Mouse (Mus musculus): ENCODE measurements at regions not wholly inside any gene's neighbourhood (a gene's known extent, or its start where the extent isn't known, plus 50 kb on each side); places are given as distances from the start of the nearest gene placed in this dataset.

DNA sequence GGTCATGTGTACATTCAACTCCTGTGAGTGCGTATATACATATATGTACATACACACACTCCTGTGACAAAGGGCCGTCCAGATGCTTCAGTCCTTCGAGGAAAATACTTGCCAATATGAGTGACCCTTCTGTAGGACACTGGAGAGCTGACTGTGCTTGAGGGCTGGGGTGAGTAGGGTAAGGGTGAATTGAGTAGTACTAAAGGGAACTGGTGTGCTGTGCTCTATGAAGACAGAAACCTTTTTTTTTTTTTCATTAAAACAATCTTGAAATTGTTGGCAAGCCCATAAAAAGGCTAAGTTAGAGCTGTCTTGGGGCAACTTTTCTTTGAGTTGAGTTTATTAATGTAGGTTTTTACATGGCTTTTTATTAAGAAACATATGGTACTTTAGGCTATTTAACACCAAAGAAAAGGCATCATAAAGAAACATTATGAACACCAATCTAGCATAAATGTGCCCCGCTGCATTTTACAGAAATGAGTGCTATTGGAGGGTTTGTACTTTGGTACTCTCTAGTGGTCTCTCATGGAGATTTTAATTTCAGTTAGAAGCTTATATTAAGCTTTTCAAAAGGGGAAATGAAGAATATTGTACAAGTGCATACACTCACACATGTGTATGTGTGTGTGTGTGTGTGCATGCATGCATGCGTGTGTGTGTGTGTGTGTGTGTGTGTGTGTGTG is 718.5 kb upstream of the 2610301B20Rik start:
- TF ChIP-seq CEBPB (IDR thresholded peaks at IDR 0.05; ENCODE audit: low read depth) (no peak), MAX (IDR thresholded peaks at IDR 0.05) (no peak), CTCF (IDR thresholded peaks at IDR 0.05; ENCODE audit: control insufficient read depth, insufficient read depth, insufficient read length) (no peak), FOSL1 (IDR thresholded peaks at IDR 0.05; ENCODE audit: insufficient read depth, low read length, poor library complexity, severe bottlenecking) (no peak), USF1 (IDR thresholded peaks at IDR 0.05; ENCODE audit: low read depth) (no peak), MYOD1 (IDR thresholded peaks at IDR 0.05; ENCODE audit: control insufficient read depth, insufficient read length, low read depth) (no peak), MYOG (IDR thresholded peaks at IDR 0.05; ENCODE audit: control insufficient read depth, extremely low read depth, insufficient read length) (no peak)

DNA sequence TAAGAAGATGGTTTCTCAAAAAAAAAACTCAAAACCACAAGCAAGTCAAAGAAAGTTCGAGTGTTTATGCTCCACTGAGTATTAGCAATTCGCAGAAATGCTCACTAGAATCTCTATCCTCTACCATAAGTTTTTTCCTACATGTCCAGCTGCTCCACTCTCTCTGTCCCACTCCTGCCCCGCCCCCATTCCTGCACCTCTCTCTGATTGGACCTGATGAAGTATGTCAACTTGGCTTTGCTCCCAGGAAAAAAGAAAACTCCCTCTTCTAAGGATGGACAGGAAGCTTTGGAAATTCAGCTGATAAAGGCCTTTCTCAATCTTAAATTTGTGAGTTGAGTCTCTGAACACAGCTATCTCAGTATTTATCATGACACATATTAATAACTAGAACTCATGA is 684.4 kb upstream of the 2610301B20Rik start:
- Histone ChIP-seq H3K36me3 (ENCODE audit: control insufficient read depth, insufficient read depth) (no peaks in the 10 kb centered on the region), H3ac (ENCODE audit: control insufficient read depth, insufficient read length, low read depth) (no peak overlapping the region), H3K79me3 (ENCODE audit: low read depth) (no peaks in the 10 kb centered on the region), H3K79me2 (ENCODE audit: control insufficient read depth, insufficient read depth) (no peaks in the 10 kb centered on the region), H3K27me3 (ENCODE audit: control insufficient read depth, insufficient read depth, insufficient read length) (no peaks in the 10 kb centered on the region), H3K4me3 (ENCODE audit: insufficient read depth, poor library complexity, severe bottlenecking) (no peak overlapping the region)
- no peak for TF ChIP-seq CEBPB (IDR thresholded peaks at IDR 0.05; ENCODE audit: low read depth)
- no peak for TF ChIP-seq MYOG (IDR thresholded peaks at IDR 0.05; ENCODE audit: control insufficient read depth, extremely low read depth, insufficient read length)
- no peak for TF ChIP-seq MAX (IDR thresholded peaks at IDR 0.05)
- TF ChIP-seq FOSL1 (IDR thresholded peaks at IDR 0.05; ENCODE audit: insufficient read depth, low read length, poor library complexity, severe bottlenecking): no peak
- TF ChIP-seq USF1 (IDR thresholded peaks at IDR 0.05; ENCODE audit: low read depth): no peak
- TF ChIP-seq CTCF (IDR thresholded peaks at IDR 0.05; ENCODE audit: control insufficient read depth, insufficient read depth, insufficient read length): no peak
- TF ChIP-seq MYOD1 (IDR thresholded peaks at IDR 0.05; ENCODE audit: control insufficient read depth, insufficient read length, low read depth): no peak

More for the DNA sequence above, 718.5 kb upstream of the 2610301B20Rik start:
- Histone ChIP-seq H3K79me2 (ENCODE audit: control insufficient read depth, insufficient read depth) (no peaks in the 10 kb centered on the region), H3K27me3 (ENCODE audit: control insufficient read depth, insufficient read depth, insufficient read length) (no peaks in the 10 kb centered on the region), H3K79me3 (ENCODE audit: low read depth) (no peaks in the 10 kb centered on the region), H3ac (ENCODE audit: control insufficient read depth, insufficient read length, low read depth) (no peak overlapping the region), H3K4me3 (ENCODE audit: insufficient read depth, poor library complexity, severe bottlenecking) (no peak overlapping the region), H3K36me3 (ENCODE audit: control insufficient read depth, insufficient read depth) (no peaks in the 10 kb centered on the region)

DNA sequence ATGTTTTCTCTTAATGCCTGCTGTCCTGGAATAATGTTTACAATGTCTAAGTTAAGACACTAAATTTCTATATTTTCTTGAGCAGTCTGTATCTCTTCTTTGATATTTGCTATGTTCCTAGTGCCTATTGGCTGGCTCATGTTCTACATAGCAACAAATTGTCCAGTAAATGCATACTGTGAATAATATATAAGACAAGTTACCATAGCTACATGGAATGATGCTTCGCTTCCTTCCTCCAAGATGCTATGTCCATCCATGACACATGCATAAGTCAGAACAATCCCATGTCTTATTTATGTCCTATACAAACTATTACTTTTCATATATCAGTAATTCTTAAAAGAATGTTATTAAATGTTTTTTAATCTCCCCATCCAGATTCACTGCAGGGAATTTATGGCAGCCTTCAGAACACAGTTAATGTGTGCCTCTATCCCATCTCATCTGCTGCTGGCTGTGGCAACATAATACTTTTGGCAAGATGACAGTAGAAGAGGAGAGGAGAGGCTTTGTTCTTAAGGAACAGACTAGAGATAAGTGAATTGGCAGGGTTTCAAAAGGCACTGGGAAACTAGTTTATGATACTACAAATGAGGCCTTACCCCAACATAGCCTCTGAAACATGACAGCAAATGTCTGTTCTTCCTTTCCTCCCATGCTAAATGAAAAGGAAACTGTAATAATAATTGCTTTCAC is 676.9 kb upstream of the 2610301B20Rik start:
- no peak overlapping the region for H3K4me3 ChIP-seq (ENCODE audit: insufficient read depth, poor library complexity, severe bottlenecking)
- no peaks in the 10 kb centered on the region for H3K79me3 ChIP-seq (ENCODE audit: low read depth)
- no peaks in the 10 kb centered on the region for H3K79me2 ChIP-seq (ENCODE audit: control insufficient read depth, insufficient read depth)
- no peak overlapping the region for H3ac ChIP-seq (ENCODE audit: control insufficient read depth, insufficient read length, low read depth)
- TF ChIP-seq MYOG (IDR thresholded peaks at IDR 0.05; ENCODE audit: control insufficient read depth, extremely low read depth, insufficient read length) (no peak), MAX (IDR thresholded peaks at IDR 0.05) (no peak)
- no peaks in the 10 kb centered on the region for H3K27me3 ChIP-seq (ENCODE audit: control insufficient read depth, insufficient read depth, insufficient read length)
- no peaks in the 10 kb centered on the region for H3K36me3 ChIP-seq (ENCODE audit: control insufficient read depth, insufficient read depth)

DNA sequence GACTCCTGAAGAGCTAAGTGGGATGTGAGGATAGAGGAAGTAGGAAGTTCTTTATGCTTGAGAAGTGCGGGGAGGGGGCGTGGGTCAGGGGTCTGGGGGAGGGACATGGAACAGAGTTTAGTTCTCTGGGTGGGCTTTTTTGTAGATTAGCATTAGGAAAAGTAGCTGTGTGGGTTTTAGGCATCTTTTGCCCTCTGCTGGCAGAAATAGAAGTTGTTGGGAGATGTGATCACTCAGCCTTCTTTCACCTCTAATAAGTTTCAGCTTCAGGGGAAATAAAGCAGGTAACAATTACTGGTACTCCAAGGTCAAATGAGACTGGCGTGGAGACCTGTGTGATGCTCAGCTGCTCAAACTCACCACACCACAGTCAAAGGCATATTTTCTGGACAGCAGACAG is 672.5 kb upstream of the 2610301B20Rik start:
- Histone ChIP-seq H3K27me3 (ENCODE audit: control insufficient read depth, insufficient read depth, insufficient read length) (no peaks in the 10 kb centered on the region), H3K79me3 (ENCODE audit: low read depth) (no peaks in the 10 kb centered on the region), H3ac (ENCODE audit: control insufficient read depth, insufficient read length, low read depth) (no peak overlapping the region), H3K4me3 (ENCODE audit: insufficient read depth, poor library complexity, severe bottlenecking) (no peak overlapping the region), H3K79me2 (ENCODE audit: control insufficient read depth, insufficient read depth) (no peaks in the 10 kb centered on the region), H3K36me3 (ENCODE audit: control insufficient read depth, insufficient read depth) (no peaks in the 10 kb centered on the region)
- TF ChIP-seq MYOD1 (IDR thresholded peaks at IDR 0.05; ENCODE audit: control insufficient read depth, insufficient read length, low read depth) (no peak), MAX (IDR thresholded peaks at IDR 0.05) (no peak), FOSL1 (IDR thresholded peaks at IDR 0.05; ENCODE audit: insufficient read depth, low read length, poor library complexity, severe bottlenecking) (no peak), MYOG (IDR thresholded peaks at IDR 0.05; ENCODE audit: control insufficient read depth, extremely low read depth, insufficient read length) (no peak), CEBPB (IDR thresholded peaks at IDR 0.05; ENCODE audit: low read depth) (no peak), USF1 (IDR thresholded peaks at IDR 0.05; ENCODE audit: low read depth) (no peak)

DNA sequence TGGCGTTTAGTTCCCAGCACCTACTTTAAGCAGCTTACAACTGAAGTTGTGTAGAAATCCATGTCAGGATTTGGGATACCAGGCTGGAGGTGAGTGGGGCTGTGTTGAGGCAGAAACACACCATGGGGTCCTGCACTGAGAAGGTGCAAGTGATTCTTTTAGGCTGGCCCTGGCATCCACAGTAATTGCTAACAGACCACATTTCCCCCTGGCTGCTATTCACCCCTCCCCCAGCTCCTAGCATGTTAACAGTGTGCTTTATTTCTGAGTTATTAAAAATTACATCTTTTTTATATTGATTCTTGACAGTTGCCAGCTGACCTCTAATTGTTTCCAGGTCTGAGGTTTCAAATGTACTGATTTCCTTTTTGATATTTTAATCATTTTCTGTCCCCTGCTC is 670.1 kb upstream of the 2610301B20Rik start:
- H3K4me3 ChIP-seq (ENCODE audit: insufficient read depth, poor library complexity, severe bottlenecking): no peak overlapping the region
- no peak overlapping the region for H3ac ChIP-seq (ENCODE audit: control insufficient read depth, insufficient read length, low read depth)
- no peaks in the 10 kb centered on the region for H3K79me3 ChIP-seq (ENCODE audit: low read depth)
- H3K27me3 ChIP-seq (ENCODE audit: control insufficient read depth, insufficient read depth, insufficient read length): no peaks in the 10 kb centered on the region
- H3K79me2 ChIP-seq (ENCODE audit: control insufficient read depth, insufficient read depth): no peaks in the 10 kb centered on the region
- TF ChIP-seq MYOD1 (IDR thresholded peaks at IDR 0.05; ENCODE audit: control insufficient read depth, insufficient read length, low read depth): no peak
- TF ChIP-seq MAX (IDR thresholded peaks at IDR 0.05): no peak
- TF ChIP-seq USF1 (IDR thresholded peaks at IDR 0.05; ENCODE audit: low read depth): no peak
- no peaks in the 10 kb centered on the region for H3K36me3 ChIP-seq (ENCODE audit: control insufficient read depth, insufficient read depth)

DNA sequence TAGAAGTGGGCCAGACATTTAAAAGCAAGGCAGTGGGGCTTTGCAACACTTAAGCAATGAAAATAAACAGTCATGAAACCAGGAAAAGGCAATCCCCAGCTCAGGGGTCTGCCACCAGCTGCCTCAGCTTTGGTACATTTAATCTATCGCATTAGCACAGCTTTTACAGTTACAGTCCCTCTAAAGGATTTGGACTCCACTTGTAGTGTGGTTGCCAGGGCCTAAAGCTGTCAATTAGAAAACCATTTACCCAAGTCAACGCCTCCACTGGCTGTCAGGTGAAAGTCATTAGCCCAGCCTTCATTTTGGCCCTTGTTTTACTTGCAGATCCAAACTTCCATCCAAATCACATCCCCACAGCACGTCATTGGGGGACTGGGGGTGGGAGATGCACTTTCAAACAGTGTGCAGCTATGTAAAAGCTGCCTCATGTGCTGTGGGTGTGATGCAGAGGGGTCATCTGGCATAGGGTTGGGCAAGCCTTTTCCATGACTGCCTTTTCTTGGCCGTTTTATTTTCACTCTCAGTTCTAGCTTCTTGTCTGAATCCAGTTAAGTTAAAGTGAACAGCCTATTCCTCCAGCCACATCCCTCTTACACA is 664.9 kb upstream of the 2610301B20Rik start:
- no peak overlapping the region for H3ac ChIP-seq (ENCODE audit: control insufficient read depth, insufficient read length, low read depth)
- H3K79me3 ChIP-seq (ENCODE audit: low read depth): no peaks in the 10 kb centered on the region
- H3K27me3 ChIP-seq (ENCODE audit: control insufficient read depth, insufficient read depth, insufficient read length): no peaks in the 10 kb centered on the region
- H3K4me3 ChIP-seq (ENCODE audit: insufficient read depth, poor library complexity, severe bottlenecking): no peak overlapping the region
- no peaks in the 10 kb centered on the region for H3K79me2 ChIP-seq (ENCODE audit: control insufficient read depth, insufficient read depth)
- no peak for TF ChIP-seq MYOG (IDR thresholded peaks at IDR 0.05; ENCODE audit: control insufficient read depth, extremely low read depth, insufficient read length)
- no peak for TF ChIP-seq CTCF (IDR thresholded peaks at IDR 0.05; ENCODE audit: control insufficient read depth, insufficient read depth, insufficient read length)
- TF ChIP-seq MAX (IDR thresholded peaks at IDR 0.05): no peak
- no peak for TF ChIP-seq FOSL1 (IDR thresholded peaks at IDR 0.05; ENCODE audit: insufficient read depth, low read length, poor library complexity, severe bottlenecking)
- TF ChIP-seq CEBPB (IDR thresholded peaks at IDR 0.05; ENCODE audit: low read depth): no peak
- no peak for TF ChIP-seq USF1 (IDR thresholded peaks at IDR 0.05; ENCODE audit: low read depth)
- no peak for TF ChIP-seq MYOD1 (IDR thresholded peaks at IDR 0.05; ENCODE audit: control insufficient read depth, insufficient read length, low read depth)
- no peaks in the 10 kb centered on the region for H3K36me3 ChIP-seq (ENCODE audit: control insufficient read depth, insufficient read depth)

Measured in C2C12 (cell line).